Mouse (Mus musculus) heart, embryonic 11.5 days (tissue): ENCODE data around the gene Thbs1. TPM values are rescaled to one million over a fixed set of nuclear protein-coding genes. Genes with fewer than 3 reads are reported as not detected.

ENCODE experiments used
- ATAC-seq: fragments of 200-750 bp; cut with Nextera tagmentation; replicated peaks from 2 replicates; pipeline ENCODE4 v1.8.0; 2017; ENCODE audit warnings: moderate library complexity; ENCODE audit not compliant: insufficient number of reproducible peaks, low FRiP score, low TSS enrichment
- H3K27ac ChIP-seq: fragments of 300-500 bp; sonication (generic); 2 replicates; pipeline ENCODE4 v1.5.1; 2014; ENCODE audit warnings: mild to moderate bottlenecking, low read depth, low read length
- H3K27me3 ChIP-seq: fragments of 300-500 bp; sonication (generic); 2 replicates; pipeline ENCODE4 v1.6.1; 2014; ENCODE audit warnings: mild to moderate bottlenecking, low read length, mixed read lengths; ENCODE audit not compliant: control insufficient read depth, insufficient read depth
- H3K36me3 ChIP-seq: fragments of 300-500 bp; sonication (generic); 2 replicates; pipeline ENCODE4 v1.6.1; 2014; ENCODE audit warnings: mild to moderate bottlenecking, low read length, moderate library complexity, mixed read lengths; ENCODE audit not compliant: control insufficient read depth, insufficient read depth
- H3K4me1 ChIP-seq: fragments of 300-500 bp; sonication (generic); 2 replicates; pipeline ENCODE4 v1.6.1; 2014; ENCODE audit warnings: low read length; ENCODE audit not compliant: control insufficient read depth, insufficient read depth
- H3K4me2 ChIP-seq: fragments of 300-500 bp; sonication (generic); 2 replicates; pipeline ENCODE4 v1.6.1; 2014; ENCODE audit warnings: mild to moderate bottlenecking, moderate library complexity
- H3K4me3 ChIP-seq: fragments of 300-500 bp; sonication (generic); 2 replicates; pipeline ENCODE4 v1.5.1; 2014; ENCODE audit warnings: low read depth, low read length
- H3K9ac ChIP-seq: fragments of 300-500 bp; sonication (generic); 2 replicates; pipeline ENCODE4 v1.6.1; 2014; ENCODE audit warnings: mild to moderate bottlenecking, low read depth, low read length, moderate library complexity
- H3K9me3 ChIP-seq: fragments of 300-500 bp; sonication (generic); replicated peaks from 2 replicates; pipeline ENCODE4 v1.6.1; 2016; ENCODE audit warnings: low read length; ENCODE audit not compliant: control insufficient read depth
- WGBS: fragments of 180-500 bp; shearing (Covaris S2); extraction: QIAGEN DNeasy Blood & Tissue Kit; methylation state at CpG from one replicate; pipeline ENCODE4 v1.1.7; 2014; ENCODE audit not compliant: insufficient replicate concordance; 5-methylcytosine and 5-hydroxymethylcytosine counted together
- polyA plus RNA-seq: library from polyadenylated mRNA; unstranded; fragments of >200 nt; fragmentation: Nextera tagmentation; extraction: Ambion mirVana; gene quantifications from 2 replicates; pipeline ENCODE4 v1.2.1, GENCODE M21; 2014

Thbs1 gene
- polyA plus RNA-seq, 1 experiment from 2014 or later, result 45.5 TPM

- no peaks in the 10 kb centered on the region for H3K9me3 ChIP-seq
- H3K27ac ChIP-seq, result no peak overlapping the region
- ATAC-seq, result no peak
- H3K4me1 ChIP-seq, result peaks cover 6% of the 10 kb centered on the region; the same call in 1 of the 2 replicates
- WGBS, result 66% methylated on average over 11 of the region's 11 CpGs
- no peak overlapping the region for H3K9ac ChIP-seq
- H3K4me2 ChIP-seq, result no peak overlapping the region
- no peaks in the 10 kb centered on the region for H3K27me3 ChIP-seq
- H3K4me3 ChIP-seq, result no peak overlapping the region
- H3K36me3 ChIP-seq, result peaks cover 23% of the 10 kb centered on the region
Measured at GRCm38 (mm10) chr2:118117401-118117800, 5.7 kb downstream of the Thbs1 start.

GRCm38 (mm10) chr2:118118045-118118444 lies 6.4 kb downstream of the Thbs1 start:
- H3K9ac ChIP-seq, result no peak overlapping the region
- WGBS, result 76% methylated on average over 6 of the region's 6 CpGs
- ATAC-seq, result no peak
- H3K27ac ChIP-seq, result no peak overlapping the region
- no peak overlapping the region for H3K4me2 ChIP-seq
- 0 out of 2 replicates have a peak, but pooled peaks cover 3% of the 10 kb centered on the region for H3K4me1 ChIP-seq
- no peaks in the 10 kb centered on the region for H3K9me3 ChIP-seq
- H3K27me3 ChIP-seq, result no peaks in the 10 kb centered on the region
- H3K36me3 ChIP-seq, result peaks cover 23% of the 10 kb centered on the region
- H3K4me3 ChIP-seq, result no peak overlapping the region

- WGBS, result 84% methylated on average over 7 of the region's 7 CpGs
- Histone ChIP-seq H3K36me3 (peaks cover 26% of the 10 kb centered on the region), H3K9me3 (no peaks in the 10 kb centered on the region), H3K4me2 (no peak overlapping the region), H3K4me3 (no peak overlapping the region), H3K4me1 (no peaks in the 10 kb centered on the region), H3K9ac (no peak overlapping the region), H3K27ac (no peak overlapping the region), H3K27me3 (no peaks in the 10 kb centered on the region)
- no peak for ATAC-seq
Measured at GRCm38 (mm10) chr2:118118515-118118914, 6.8 kb downstream of the Thbs1 start.

GRCm38 (mm10) chr2:118119684-118120083 lies 8.0 kb downstream of the Thbs1 start:
- H3K4me2 ChIP-seq, result no peak overlapping the region
- no peak overlapping the region for H3K4me3 ChIP-seq
- no peak for ATAC-seq
- no peaks in the 10 kb centered on the region for H3K9me3 ChIP-seq
- H3K27me3 ChIP-seq, result no peaks in the 10 kb centered on the region
- peaks cover 26% of the 10 kb centered on the region for H3K36me3 ChIP-seq
- H3K27ac ChIP-seq, result no peak overlapping the region
- H3K4me1 ChIP-seq, result no peaks in the 10 kb centered on the region
- WGBS, result 93% methylated on average over 12 of the region's 12 CpGs
- H3K9ac ChIP-seq, result no peak overlapping the region

GRCm38 (mm10) chr2:118120095-118120494 lies 8.4 kb downstream of the Thbs1 start:
- no peaks in the 10 kb centered on the region for H3K4me1 ChIP-seq
- H3K36me3 ChIP-seq, result peaks cover 26% of the 10 kb centered on the region
- WGBS, result 85% methylated on average over 11 of the region's 11 CpGs

GRCm38 (mm10) chr2:118120751-118121150 lies 9.1 kb downstream of the Thbs1 start:
- H3K4me1 ChIP-seq, result no peaks in the 10 kb centered on the region
- 85% methylated on average over 7 of the region's 7 CpGs for WGBS
- ATAC-seq, result no peak
- H3K9ac ChIP-seq, result no peak overlapping the region
- peaks cover 26% of the 10 kb centered on the region for H3K36me3 ChIP-seq
- H3K4me2 ChIP-seq, result no peak overlapping the region
- no peaks in the 10 kb centered on the region for H3K27me3 ChIP-seq
- H3K9me3 ChIP-seq, result no peaks in the 10 kb centered on the region
- H3K27ac ChIP-seq, result no peak overlapping the region
- H3K4me3 ChIP-seq, result no peak overlapping the region

More at GRCm38 (mm10) chr2:118120095-118120494, 8.4 kb downstream of the Thbs1 start:
- H3K4me2 ChIP-seq, result no peak overlapping the region
- no peak overlapping the region for H3K4me3 ChIP-seq
- H3K9me3 ChIP-seq, result no peaks in the 10 kb centered on the region
- no peaks in the 10 kb centered on the region for H3K27me3 ChIP-seq
- ATAC-seq, result no peak
- no peak overlapping the region for H3K9ac ChIP-seq
- no peak overlapping the region for H3K27ac ChIP-seq

GRCm38 (mm10) chr2:118122291-118122690 lies 10.6 kb downstream of the Thbs1 start:
- no peaks in the 10 kb centered on the region for H3K27me3 ChIP-seq
- H3K27ac ChIP-seq, result no peak overlapping the region
- no peak overlapping the region for H3K4me2 ChIP-seq

GRCm38 (mm10) chr2:118123743-118124142 lies 12.1 kb downstream of the Thbs1 start:
- no peak for ATAC-seq
- H3K4me1 ChIP-seq, result no peaks in the 10 kb centered on the region
- peaks cover 23% of the 10 kb centered on the region for H3K36me3 ChIP-seq
- no peak overlapping the region for H3K4me3 ChIP-seq
- H3K27ac ChIP-seq, result no peak overlapping the region
- H3K9ac ChIP-seq, result no peak overlapping the region
- 80% methylated on average over 9 of the region's 9 CpGs for WGBS
- H3K4me2 ChIP-seq, result no peak overlapping the region
- no peaks in the 10 kb centered on the region for H3K27me3 ChIP-seq
- no peaks in the 10 kb centered on the region for H3K9me3 ChIP-seq

More at GRCm38 (mm10) chr2:118122291-118122690, 10.6 kb downstream of the Thbs1 start:
- no peaks in the 10 kb centered on the region for H3K4me1 ChIP-seq
- H3K9ac ChIP-seq, result no peak overlapping the region
- peaks cover 26% of the 10 kb centered on the region for H3K36me3 ChIP-seq
- no peaks in the 10 kb centered on the region for H3K9me3 ChIP-seq
- no peak overlapping the region for H3K4me3 ChIP-seq
- 87% methylated on average over 6 of the region's 6 CpGs for WGBS
- no peak for ATAC-seq

GRCm38 (mm10) chr2:118124437-118124836 lies 12.8 kb downstream of the Thbs1 start:
- ATAC-seq, result no peak
- peaks cover 22% of the 10 kb centered on the region for H3K36me3 ChIP-seq
- WGBS, result 83% methylated on average over 7 of the region's 7 CpGs
- no peaks in the 10 kb centered on the region for H3K4me1 ChIP-seq
- H3K9ac ChIP-seq, result no peak overlapping the region
- no peaks in the 10 kb centered on the region for H3K27me3 ChIP-seq
- H3K4me2 ChIP-seq, result no peak overlapping the region
- no peaks in the 10 kb centered on the region for H3K9me3 ChIP-seq
- no peak overlapping the region for H3K27ac ChIP-seq
- H3K4me3 ChIP-seq, result no peak overlapping the region
